Mouse (Mus musculus) layer of hippocampus, postnatal 25 days (tissue): Measurements from ENCODE around the gene Rpp30. TPM values are rescaled to one million over a fixed set of nuclear protein-coding genes. Genes with fewer than 3 reads are reported as not detected.

ENCODE experiments used
- DNase-seq, 2 experiments: peaks; one replicate each; pipeline ENCODE4 v3.0.0; 2022; ENCODE audit warnings: mixed read lengths in 2 of 2, low spot score in 1 of 2; ENCODE audit errors: extremely low spot score in 1 of 2
- total RNA-seq, 2 experiments: library from RNA; stranded (reverse); gene quantifications; 2 replicates each; pipeline ENCODE4 v1.2.3; 2021

Rpp30 gene
- total RNA-seq, result 10 to 100 TPM; 16.8 to 21.5 TPM

DNA sequence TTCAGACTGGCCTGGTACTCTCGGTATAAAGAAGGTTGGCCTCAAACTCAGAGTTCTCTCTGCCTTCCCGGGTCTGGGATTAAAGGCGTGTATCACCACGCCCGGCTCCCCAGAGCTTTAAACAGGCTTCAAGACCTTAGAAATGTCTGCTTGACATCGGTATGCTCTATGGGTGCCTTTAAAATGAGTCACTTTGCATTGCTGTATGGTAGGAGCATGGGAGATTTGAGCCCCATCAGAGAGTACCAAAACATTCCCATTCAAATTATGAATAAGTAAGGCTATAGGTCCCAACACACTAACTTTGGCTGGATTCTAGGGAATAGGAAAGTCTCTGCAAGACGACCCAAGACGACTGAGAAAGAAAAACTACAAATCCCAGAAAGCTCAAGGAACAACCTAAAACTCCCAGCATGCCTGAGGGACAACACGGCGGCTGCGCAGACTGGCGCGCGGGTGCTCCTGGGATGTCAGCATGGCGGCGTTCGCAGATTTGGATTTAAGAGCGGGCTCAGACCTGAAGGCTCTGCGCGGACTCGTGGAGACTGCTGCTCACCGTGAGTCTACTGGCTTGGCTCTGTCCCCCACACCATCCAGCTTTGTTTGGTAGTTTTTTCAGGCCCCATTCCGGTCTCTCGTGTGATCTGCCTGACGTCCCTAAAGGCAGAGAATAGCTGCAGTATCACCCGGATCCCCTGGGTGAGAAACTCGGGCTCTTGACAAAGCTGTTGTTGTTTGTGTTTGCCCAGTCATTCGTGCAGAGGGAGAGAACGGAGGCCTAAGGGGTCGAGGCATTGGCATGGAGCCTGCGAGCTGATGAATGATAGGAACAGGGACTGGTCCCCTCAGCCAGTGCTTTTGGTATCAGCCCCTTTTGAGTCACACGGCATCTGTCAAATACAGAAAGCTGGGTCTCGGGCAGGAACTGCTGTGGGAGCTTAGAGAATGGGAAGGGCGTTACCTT lies at the start of gene Rpp30:
Gene Rpp30 (plus strand): TSS at position 455 of the 964 bp plus-strand sequence.
- peak; percentile 57 to 71 for DNase-seq

DNA sequence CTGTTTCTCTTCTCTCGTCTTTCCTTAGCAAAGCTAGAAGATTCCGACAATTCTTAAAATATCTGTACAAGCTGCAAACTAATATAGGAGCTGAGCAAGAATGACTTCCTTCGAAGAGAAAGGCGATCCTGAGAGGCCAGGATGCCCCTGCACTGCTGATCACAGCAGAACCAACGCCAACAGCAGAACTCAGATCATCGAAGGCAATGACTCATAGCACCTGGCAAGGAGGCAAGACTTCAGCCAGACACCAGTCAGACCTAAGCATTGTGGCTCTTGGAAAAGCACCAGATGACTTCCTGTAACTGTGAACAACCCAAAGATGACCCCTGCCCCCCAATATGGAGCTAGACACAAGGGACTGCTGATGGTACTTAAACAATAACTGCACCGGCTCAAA lies 37.5 kb upstream of the Rpp30 start:
- DNase-seq, result no peak

DNA sequence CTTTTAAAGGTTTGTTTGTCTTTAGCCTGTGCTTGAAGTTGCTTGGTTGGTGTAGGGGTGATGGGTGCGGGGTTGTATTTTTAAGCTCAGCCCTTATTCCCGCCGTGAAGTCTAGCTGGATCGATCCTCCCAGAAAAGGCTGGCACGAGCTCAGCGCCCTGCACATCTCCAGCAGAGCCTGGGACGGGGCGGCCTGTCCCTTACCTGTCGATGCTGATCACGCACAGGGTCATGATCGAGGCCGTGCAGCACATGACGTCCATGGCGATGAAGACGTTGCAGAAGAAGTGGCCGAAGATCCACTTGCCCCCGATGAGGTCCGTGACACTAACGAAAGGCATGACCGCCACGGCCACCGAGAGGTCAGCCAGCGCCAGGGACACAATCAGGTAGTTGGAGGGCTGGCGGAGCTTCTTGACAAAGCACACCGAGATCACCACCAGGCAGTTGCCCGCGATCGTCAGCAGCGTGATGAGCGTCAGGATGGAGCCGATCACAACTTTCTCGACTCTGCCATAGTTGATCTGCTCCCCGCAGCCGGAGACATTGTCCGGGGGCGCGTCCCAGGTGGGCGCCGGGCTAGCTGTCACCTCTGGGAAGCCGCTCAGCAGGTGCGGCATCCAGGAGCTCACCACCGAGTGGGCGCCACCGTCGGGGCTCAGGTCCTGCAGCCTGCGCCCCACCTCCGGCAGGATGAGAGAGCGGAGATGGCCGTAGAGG lies 26.9 kb upstream of the Rpp30 start:
- DNase-seq, result peak; percentile 4 to 13

DNA sequence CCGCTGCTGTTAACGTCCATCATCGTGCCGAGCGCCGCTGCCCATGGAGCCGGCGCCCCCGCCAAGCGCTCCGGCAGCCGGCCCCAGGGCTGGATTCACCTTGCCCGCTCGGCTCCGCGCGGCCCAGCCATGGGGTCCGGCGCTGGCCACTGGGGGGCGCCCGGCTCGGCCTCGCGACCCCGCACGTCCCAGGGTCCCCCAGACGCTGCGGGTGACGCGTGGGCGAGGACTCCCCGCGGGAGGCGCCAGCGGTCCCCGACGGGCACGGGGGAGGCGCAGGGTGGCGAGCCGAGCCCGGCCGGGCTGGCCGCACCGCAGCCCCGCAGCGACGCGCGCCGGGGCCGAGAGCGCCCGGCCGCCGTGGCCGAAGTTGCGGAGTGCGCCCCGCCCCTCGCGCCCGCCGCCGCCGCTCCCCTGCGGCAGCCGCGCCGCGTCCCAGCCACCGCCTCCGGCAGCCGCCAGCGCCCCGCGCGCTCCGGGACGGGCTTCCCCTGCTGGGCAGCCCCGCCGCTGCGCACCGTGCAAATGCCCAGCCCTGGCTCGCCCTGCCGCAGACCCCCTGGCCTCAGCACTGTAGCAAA lies 26.2 kb upstream of the Rpp30 start, which contains the start of gene Htr7:
Gene Htr7 (minus strand): TSS at position 277 of the 581 bp plus-strand sequence.
- peak; percentile 15 to 29 for DNase-seq

DNA sequence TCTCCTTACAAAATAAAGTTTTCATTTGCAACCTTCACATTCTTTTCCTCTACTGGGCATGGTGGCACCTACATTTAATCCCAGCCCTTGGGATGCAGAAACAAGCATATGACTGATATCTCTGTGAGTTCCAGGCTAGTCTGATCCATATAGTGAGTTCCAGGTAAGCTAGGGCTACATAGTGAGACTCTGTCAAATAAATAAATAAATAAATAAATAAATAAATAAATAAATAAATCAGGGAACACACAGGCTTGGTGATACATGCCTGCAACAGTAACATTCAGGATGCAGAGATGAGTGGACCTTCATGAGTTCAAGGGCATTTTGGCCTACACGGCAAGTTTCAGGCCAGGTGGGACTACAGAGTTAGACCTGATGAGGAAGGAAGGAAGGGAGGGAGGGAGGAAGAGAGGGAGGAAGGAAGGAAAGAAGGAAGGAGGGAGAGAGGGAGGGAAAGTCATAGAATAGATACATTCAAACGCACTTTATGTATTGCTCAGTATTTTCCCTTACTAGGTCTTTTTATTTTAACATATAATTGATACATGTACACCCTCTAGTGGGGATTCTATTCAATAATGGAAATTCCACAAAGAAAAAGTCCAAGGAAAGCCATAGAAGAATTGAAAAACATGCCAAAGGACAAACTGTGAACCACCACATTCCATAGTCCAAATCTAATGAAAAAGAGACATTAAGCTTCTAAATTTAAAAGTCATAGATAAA lies 20.6 kb upstream of the Rpp30 start:
- DNase-seq, result no peak

DNA sequence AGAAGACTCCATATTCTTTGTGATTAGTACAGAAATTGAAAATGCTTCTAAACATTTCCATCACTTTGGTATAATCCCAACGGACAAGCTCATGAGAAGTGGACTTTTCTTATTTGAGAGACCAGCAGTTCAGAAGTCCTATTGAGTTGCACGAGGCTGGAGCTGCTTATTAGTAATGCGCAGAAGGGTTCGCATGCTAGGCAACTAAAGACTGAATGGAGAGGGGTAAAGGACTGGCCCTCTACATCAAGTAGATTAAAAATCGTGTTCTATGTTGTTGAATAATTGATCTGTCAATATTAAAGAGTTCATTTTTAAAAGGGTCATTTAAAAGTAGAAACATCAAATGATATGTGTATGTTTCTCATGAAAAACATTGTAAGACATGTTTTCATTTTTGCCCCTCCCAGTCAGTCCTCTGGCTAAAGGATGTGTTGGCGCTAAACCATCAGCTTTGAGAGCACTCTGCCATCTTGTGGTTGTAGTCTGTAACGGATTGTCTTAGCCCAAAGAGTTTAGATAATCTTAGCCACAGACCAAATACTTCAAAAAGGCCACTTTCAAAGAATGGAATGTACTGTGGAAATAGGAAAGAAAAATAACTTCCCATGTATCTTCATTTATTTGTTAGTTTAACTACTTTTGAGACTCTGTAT lies 782 bp upstream of the Rpp30 start:
- DNase-seq, result no peak

DNA sequence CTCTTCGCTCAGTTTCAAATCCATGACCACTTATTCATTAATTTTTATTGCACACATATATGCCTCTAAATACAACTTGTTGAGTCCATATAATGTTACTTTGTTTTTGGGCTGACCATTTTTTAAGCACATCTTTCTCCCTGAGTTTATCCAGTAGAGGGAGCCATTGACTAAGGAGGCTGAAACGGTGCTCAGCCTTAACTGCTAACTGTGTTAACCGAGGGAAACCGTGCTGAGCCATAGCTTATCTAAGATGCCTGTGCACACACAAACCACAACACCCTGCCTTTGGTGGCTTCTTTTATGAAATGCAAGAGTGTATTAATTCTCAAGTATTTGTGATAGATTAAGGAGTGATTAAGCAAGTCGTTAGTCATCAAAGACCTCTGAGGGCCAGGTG lies 7.3 kb downstream of the Rpp30 start:
- no peak for DNase-seq

DNA sequence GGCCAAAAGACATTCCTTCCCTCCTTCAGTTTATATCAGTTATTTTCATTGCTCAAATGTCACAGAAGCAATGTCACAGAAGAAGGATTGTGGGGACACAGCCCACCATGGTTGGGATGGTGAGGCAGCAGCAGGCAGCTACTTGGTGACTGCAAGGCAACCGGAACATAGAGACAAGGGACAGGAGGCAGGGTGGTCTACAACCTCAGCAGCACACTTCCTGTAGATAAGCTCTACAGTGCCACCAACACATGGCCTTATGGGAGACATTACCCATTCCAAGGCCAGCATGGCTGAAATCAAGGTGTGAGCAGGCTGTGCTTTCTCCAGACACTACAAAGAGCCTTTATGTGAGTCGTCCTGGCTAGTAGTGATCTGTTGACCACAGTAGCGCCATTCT lies 13.7 kb downstream of the Rpp30 start:
- no peak for DNase-seq

DNA sequence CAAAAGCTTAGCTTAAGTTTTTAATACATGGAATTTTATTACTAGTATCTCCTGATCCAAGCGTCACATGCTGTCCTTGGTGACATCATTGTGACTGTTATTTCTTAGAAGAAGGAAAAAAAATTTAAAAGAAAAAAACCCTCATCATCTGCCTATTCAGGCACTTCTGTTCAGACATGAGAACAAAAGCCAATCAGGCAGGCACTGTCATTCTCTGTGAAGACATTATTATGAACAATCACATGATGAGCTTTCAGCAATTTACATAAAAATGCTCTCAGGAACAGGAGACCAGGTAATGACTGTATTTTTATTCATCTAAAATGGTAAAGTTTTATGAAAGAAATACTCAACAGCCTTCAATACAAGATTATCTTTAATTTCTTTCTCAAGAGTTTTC lies 14.7 kb downstream of the Rpp30 start:
- no peak for DNase-seq

DNA sequence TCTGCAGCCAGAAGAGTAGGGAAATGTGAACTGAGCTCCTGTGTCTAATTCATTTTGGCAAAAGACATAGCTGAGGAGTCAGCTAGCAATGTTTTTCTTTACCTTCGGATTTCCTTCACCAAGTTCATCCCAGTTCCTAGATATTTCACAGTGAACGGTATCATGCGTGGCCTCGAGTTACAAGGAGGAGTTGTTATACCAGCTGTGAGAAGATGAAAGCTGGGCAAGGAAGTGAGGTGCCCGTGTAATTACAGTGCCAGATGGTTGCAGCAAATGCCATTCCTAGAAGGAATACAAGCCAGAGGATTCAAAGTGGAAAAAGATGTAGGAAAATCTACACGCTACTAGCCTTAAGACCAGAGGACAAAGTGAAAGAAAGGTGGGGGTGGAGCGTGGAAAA lies 15.4 kb downstream of the Rpp30 start:
- no peak for DNase-seq

DNA sequence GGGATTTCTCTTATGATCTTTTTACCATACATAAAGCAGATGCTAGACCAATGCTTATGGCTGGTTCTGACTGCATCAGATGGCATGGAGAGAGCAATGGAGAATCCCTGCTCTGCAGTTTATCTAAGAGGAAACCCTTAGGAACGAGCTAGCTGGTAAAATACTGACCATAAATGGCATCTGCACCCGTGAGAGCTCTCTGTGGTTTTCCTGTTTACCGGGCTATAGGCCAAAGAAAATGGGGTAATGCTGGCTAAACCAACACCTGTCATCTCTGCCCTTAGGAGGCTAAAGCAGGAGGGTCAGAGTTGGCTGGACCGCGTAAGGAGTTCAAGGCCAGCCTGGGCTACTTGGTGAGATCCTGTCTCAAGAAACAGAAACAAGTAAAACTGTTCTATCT lies 20.4 kb downstream of the Rpp30 start:
- no peak for DNase-seq

DNA sequence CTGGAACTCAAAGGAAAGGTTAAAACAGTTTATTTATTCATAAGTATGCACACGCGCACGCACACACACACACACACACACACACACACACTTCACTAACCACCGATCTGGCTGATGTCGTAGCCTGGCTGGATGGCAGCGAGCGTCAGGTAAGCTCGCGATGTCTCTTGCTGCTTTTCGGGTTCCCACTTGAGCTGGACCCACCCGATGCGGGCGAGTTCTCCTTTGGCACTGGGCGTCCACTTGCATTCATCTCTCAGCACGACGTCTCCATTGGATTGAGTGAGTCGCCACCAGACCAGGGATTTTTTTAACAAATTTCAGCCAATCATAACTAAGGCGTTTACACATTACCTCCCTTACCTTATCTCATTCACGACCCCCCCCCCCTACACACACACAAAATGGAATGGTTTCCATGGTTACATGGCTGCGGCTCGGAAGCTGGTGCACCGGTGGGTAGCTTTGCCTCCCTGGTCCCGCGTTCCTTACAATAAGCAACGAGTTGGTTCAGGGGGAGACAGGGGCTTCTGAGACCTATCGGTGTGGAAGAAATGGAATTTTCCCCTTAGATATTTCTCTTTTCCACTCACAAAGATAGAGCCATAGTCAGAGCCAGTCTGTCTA lies 25.9 kb downstream of the Rpp30 start:
- no peak for DNase-seq

DNA sequence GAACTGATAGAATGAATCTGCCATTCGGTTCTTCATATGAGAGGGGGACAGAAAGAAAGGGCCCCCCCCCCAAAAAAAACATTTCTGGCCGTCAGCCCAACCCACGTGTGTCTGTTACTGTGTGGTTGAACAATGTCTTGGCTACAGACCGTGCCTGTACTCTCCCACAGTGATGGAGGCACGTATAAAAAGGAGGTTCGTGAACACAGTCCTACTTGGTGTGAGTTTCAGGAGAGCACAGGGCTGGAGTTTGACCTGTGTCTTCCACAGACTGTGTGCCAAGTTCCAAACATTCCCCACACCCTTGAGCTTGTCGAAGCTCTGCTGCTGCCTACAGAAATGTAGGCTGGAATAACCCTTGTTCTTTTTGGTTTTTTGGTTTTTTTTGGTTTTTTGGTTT lies 26.9 kb downstream of the Rpp30 start:
- DNase-seq, result no peak

DNA sequence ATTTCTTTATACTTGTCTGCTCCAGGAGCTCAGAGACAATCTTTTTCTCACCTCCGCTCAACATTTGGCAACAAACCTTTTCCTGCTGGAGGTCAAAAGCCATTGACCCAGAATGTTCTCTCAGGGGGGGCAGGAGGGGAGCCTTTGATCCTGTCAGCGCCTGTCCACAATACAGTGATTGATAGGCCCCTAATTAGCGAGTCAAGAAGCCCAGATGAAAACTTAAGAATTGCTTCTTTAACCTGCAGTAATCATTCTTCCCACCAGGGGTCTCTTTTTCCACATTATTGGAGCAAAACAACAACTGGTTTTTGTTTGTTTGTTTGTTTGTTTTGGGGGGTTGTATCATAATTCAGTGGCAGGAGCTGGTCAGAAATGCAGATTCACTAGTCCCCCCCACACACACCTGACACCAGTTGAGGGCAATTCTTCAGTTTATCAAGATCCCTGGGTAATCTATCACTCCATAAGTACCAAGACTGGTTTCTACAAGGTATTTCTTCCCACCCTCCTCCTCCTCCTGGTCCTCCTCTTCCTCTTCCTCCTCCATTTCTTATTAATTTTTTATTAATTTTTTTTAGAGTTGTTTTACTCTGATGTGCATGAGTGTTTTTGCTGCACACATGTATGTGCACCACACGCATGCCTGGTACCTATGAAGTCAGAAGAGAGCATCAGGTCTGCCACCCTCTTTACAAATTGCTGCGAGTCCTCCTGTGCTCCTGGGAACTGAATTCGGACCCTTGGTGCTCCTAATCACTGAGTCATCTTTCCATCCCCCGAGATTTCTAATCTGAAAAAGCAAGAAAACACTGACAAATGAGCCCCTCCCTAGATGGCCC lies 27.8 kb downstream of the Rpp30 start:
- no peak for DNase-seq

DNA sequence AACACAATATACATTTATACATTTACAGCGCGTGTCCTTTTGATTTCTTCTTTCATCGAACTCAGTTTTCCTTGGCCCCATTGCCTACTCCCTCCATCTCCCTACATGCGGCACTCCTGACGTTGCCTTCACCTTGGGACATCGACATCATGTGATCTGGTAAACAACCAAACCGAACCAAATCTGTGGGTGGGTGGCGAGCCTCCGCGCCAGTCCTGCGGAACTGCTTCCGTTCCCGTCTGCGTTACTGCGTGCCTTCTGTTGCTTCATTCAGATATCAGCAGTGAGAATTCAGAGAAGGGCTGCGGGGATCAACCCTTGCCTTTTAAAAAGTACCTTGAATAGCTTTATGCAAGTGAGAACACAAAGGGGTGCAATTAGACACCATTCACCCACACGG lies 28.5 kb downstream of the Rpp30 start:
- DNase-seq, result peak; percentile 24 to 35

DNA sequence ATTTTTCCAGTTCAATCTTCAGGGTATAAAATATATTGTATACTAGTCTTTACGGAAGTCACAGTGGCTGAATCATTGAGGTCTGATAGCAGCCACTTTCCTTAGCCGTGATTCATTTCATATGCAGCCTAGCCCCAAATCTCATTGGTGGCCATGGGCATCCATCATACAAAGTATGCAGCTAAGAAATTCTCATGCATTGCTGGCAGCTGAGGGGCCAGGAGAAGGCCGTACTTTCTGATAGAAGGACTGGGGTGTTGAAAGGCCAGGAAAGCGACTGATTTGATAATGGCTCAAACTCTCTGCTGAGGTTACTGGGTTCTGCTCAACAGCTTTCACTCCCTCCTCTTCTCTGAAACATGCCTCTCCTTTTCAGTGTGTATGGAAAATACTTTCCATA lies 32.7 kb downstream of the Rpp30 start:
- no peak for DNase-seq

DNA sequence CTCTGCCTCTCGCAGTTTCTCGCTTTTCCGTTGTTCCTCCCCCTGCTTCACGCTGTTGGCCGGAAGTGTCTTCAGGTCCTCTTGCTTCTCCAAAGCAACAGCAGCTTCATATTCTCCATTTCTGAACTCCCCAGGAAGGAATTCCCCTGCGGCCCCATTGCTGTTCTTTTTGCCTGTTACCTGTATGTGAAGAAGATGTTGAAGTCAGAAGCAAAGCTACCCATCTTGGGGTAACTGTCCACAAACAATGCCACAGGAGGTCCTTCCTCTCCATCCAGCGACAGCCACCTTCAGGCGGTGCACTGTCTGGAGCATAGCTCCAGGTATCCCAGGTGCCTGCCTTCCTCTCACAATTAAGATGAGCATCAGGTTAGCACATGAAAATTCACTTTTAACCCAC lies 35.7 kb downstream of the Rpp30 start:
- DNase-seq, result no peak

DNA sequence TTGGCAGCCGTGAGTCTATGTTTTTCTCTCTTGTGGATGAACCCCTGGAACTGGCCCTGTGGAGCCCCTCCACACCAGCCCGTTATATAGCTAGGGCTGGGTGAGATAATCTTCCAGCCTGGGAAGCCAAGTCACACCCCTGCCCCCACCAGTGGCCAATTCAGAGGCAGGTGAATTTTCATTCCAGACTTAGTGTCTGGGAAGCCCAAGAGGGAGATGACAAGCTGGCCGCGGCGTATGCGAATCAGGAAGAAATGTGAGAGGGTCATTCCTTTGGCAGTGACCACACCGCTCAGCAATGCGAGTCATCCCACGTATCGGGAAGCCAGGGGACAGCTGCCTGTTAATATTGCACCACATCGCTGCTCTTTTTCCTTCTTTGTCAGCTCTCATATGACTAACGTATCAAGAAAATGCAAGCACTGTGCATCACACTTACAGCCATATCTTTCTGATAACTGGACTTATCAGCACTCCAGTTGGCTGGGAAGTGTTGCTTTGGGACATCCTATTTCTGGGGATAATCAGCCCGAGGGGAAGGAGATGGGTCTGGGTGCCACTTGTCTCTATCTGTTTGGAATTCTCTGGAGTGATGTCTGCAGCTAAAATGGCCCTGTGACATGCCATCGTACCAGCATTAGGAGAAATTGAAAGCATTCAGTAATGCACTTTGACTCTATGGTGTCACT lies 36.4 kb downstream of the Rpp30 start, which contains the start of gene Ankrd1:
Gene Ankrd1 (minus strand): TSS at position 317 of the 689 bp plus-strand sequence.
- DNase-seq, result no peak
